Mouse (Mus musculus) ES-Bruce4 (cell line): ENCODE measurements around the gene Gm9732.
"Not testable (repeated sequence)": the region's sequence is repeated elsewhere in the genome, so short reads cannot be mapped to it uniquely, and the experiment has no call there.

Experiments used
- EP300 ChIP-seq: IDR thresholded peaks from 2 replicates; pipeline ENCODE4 v1.6.1; 2011; ENCODE audit warnings: low read depth, low read length; ENCODE audit not compliant: insufficient read depth
- POLR2A ChIP-seq: IDR thresholded peaks from one replicate; pipeline ENCODE4 v1.8.1; 2011; ENCODE audit warnings: low read length; ENCODE audit not compliant: insufficient read depth

- TF ChIP-seq POLR2A, EP300: not testable (repeated sequence)
Observed at GRCm38 (mm10) chr14:43293503-43293902, 18.7 kb downstream of the Gm9732 start, which contains the start of gene Gm8127.
